Mouse (Mus musculus): ENCODE data around the gene Magi2. TPM values are rescaled to one million over a fixed set of nuclear protein-coding genes. Genes with fewer than 3 reads are reported as not detected.
"Not testable (repeated sequence)": the region's sequence is repeated elsewhere in the genome, so short reads cannot be mapped to it uniquely, and the experiment has no call there.

The Magi2 gene
- polyA plus RNA-seq, 1 experiment from 2014 or later, result 5.0 TPM

DNA sequence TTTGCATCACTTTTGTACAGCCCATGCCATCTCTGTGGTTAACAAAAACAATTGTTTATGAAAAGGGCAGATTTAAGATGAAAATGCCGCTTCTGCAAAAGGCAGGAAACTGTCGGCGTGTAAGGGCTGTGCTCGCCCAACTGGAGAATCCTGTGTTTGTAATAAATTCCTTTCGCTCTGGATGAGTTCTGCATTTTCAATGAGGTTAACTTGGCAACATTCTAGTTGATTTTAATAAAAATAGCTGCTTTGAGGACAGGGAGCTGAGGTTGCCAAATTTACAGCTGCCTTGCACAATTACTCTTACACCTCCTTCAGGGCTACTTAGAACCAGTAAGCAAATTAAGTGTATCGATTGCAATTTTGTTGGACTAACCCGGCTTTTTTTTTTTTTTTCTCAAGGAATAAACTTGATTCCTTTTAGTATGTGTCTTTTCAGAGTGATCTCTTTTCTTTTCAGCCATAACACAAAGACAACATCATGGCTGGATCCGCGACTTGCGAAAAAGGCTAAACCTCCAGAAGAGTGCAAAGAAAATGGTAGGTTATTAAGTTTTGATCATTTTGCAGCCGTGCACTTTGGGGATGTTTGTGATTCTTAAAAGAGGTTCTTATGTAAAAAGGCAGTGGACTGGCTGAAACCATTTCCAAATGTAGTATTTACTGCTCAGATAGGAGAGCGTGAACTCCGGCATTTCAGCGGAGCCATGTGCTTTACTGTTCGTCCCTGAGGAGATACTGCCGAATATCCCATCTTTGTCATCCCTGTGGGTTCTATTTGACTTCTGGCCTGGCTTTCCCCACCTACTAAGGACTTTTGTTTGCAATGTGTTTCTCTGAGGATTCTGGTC, 1001.3 kb downstream of the Magi2 start:
- Histone ChIP-seq H3K4me3 (replicated peaks) (no peak overlapping the region), H3K4me2 (no peak overlapping the region), H3K27ac (no peak overlapping the region), H3K36me3 (no peaks in the 10 kb centered on the region), H3K9ac (no peak overlapping the region), H3K9me3 (no peaks in the 10 kb centered on the region), H3K4me1 (no peaks in the 10 kb centered on the region), H3K27me3 (replicated peaks) (no peaks in the 10 kb centered on the region)
- ATAC-seq (ENCODE audit: insufficient read depth, low FRiP score, low read depth), result no peak
- WGBS, result 75% methylated on average over 16 of the region's 16 CpGs

DNA sequence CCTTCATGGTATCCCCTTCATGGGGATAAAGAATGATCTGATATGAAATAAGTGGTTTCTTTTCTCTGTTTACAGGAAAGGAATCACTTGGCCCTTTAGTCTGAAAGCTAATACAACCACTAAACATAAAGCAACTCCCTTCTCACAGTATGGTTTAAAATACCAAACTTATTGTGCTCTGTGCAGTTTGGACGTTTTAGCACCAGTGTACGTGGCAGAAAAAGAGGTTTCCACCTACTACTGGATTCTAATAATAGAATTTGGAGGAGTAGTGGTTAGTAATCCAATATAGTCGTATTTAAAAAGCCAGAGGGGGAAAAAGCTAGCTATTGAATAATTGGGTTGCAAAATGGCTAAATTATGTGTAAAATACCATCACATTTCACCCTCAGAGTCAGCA, 1005.1 kb downstream of the Magi2 start:
- 70% methylated on average over 3 of the region's 3 CpGs for WGBS
- no peak overlapping the region for H3K4me2 ChIP-seq
- H3K4me3 ChIP-seq (replicated peaks), result no peak overlapping the region
- H3K9me3 ChIP-seq, result no peaks in the 10 kb centered on the region
- H3K36me3 ChIP-seq, result no peaks in the 10 kb centered on the region
- no peaks in the 10 kb centered on the region for H3K27me3 ChIP-seq (replicated peaks)
- no peak overlapping the region for H3K9ac ChIP-seq
- H3K4me1 ChIP-seq, result no peaks in the 10 kb centered on the region
- H3K27ac ChIP-seq, result no peak overlapping the region
- ATAC-seq (ENCODE audit: insufficient read depth, low FRiP score, low read depth), result no peak

DNA sequence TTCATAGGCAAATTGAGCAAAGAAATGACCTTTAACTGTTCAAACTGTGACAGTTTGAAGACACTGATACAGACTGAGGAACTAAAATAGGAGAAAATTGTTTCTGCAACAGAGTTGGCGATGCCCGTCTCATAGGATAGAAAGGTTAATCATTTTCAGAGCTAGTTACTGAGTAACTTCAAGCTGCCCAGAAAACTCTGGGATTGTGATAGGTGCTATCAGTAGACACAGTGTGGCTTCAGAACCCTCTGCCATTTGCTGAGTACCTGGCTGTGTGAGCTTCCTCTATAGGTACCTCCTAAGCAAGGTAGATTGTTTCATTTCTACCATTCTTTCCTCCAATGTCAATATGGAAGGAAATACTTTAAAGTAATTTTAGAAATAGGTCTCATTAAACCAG, 1014.7 kb downstream of the Magi2 start:
- Histone ChIP-seq H3K4me2 (no peak overlapping the region), H3K27me3 (replicated peaks) (no peaks in the 10 kb centered on the region), H3K4me3 (replicated peaks) (no peak overlapping the region), H3K9me3 (no peaks in the 10 kb centered on the region), H3K4me1 (no peaks in the 10 kb centered on the region), H3K27ac (no peak overlapping the region), H3K36me3 (no peaks in the 10 kb centered on the region), H3K9ac (no peak overlapping the region)
- ATAC-seq (ENCODE audit: insufficient read depth, low FRiP score, low read depth), result no peak
- 72% methylated on average over 2 of the region's 2 CpGs for WGBS

DNA sequence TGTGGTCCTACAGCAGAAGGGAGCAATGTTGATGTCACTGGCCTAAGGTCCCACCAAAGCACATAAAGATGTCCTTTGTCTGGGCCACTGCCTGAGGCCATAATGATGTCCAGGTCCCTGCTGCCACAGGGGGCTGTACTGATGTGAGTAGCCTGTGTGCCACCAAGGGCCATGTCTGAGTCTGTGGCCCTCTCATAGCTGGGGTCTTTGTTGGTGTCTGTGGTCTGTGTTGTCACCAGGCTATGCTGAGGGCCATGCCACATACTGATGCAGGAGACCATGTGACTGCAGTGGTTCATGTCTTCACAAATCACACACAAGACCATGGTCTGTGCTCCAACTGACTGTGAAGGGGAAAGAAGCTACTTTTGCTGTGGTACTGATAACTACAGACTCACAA, 1015.7 kb downstream of the Magi2 start:
- no peak overlapping the region for H3K4me2 ChIP-seq
- no peaks in the 10 kb centered on the region for H3K27me3 ChIP-seq (replicated peaks)
- no peaks in the 10 kb centered on the region for H3K9me3 ChIP-seq
- ATAC-seq (ENCODE audit: insufficient read depth, low FRiP score, low read depth), result no peak
- no peaks in the 10 kb centered on the region for H3K4me1 ChIP-seq
- H3K36me3 ChIP-seq, result no peaks in the 10 kb centered on the region
- H3K4me3 ChIP-seq (replicated peaks), result no peak overlapping the region
- no peak overlapping the region for H3K27ac ChIP-seq
- H3K9ac ChIP-seq, result no peak overlapping the region

DNA sequence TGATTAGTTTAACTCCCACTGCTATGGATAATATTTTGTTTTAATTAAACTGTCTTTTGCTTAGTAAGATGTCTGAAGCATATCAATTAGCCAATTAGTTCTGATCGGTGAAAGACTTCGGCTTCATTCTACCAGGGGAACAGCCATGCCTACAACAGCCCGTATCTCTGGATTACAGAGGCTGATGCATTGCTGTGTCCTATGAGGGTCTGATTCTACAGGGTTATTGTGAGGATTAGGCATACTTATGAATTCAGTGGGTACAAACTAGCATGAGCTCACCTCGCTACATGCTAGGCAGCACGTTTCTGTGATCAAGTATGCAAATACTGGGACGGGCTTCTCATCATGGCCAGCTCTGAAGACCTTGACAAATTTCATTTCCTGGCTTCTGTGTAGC, 1022.5 kb downstream of the Magi2 start:
- Histone ChIP-seq H3K27me3 (replicated peaks) (no peaks in the 10 kb centered on the region), H3K36me3 (no peaks in the 10 kb centered on the region), H3K9ac (no peak overlapping the region), H3K27ac (no peak overlapping the region), H3K4me3 (replicated peaks) (no peak overlapping the region), H3K9me3 (no peaks in the 10 kb centered on the region), H3K4me1 (no peaks in the 10 kb centered on the region), H3K4me2 (no peak overlapping the region)
- no peak for ATAC-seq (ENCODE audit: insufficient read depth, low FRiP score, low read depth)
- WGBS, result 83% methylated on average over 6 of the region's 6 CpGs

DNA sequence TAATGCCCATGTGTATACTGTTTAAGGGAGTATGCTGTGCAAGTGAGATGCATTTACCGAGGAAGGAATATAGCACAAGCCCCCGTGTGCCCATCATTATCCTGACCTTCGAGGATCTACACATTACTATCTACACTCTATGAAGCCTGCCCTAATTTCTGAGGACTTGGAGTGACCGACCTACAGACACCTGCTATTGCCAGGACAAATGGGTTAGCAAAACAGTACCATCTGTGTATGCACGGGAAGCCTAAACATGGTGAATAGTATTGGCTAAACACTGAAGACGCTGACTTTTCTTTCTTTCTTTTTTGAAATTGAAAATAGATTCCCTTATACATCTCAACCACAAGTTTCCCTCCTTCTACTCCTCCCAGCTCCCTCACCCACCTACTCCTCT, 1024.7 kb downstream of the Magi2 start:
- 84% methylated on average over 6 of the region's 6 CpGs for WGBS

DNA sequence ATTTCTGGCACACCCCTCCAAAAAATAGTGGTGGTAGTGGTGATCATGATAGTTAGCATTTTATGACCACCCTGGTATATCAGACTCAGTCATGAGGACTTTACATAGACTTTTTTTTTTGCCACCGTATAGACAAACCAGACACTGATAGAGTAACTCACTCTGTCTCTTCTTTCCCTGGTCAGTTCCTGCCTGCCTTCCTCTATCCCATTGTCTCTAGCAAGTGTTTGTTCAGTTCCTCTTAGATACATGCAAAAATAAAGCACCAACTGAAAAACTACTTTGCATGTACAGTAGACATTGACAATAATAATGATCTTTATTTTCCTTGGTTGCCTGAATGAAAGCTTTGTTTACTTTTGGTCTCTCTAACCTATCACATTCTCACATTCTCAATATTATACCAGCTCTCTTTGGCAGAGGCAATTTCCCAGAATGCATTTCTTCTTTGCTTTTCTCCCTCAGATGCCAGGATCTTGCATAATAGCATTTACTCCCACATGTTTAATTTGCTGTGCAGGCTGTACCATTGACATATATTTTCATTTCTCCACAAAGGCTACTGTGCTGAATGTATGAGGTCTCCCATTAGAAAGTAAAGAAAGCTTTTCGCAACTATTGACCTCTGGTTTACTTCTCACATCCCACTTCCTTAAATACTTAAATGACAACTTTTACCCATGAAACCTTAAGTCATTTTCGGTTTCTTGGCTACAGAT, 1029.5 kb downstream of the Magi2 start:
- ATAC-seq (ENCODE audit: insufficient read depth, low FRiP score, low read depth), result no peak
- no peak overlapping the region for H3K4me2 ChIP-seq
- H3K27ac ChIP-seq, result no peak overlapping the region
- H3K4me1 ChIP-seq, result no peaks in the 10 kb centered on the region
- H3K9ac ChIP-seq, result no peak overlapping the region
- no peaks in the 10 kb centered on the region for H3K9me3 ChIP-seq
- WGBS, result 81% methylated on average over 3 of the region's 3 CpGs
- H3K27me3 ChIP-seq (replicated peaks), result no peaks in the 10 kb centered on the region
- no peak overlapping the region for H3K4me3 ChIP-seq (replicated peaks)
- H3K36me3 ChIP-seq, result no peaks in the 10 kb centered on the region

More for the DNA sequence above, 1024.7 kb downstream of the Magi2 start:
- Histone ChIP-seq H3K27me3 (replicated peaks) (no peaks in the 10 kb centered on the region), H3K9ac (no peak overlapping the region), H3K9me3 (no peaks in the 10 kb centered on the region), H3K27ac (no peak overlapping the region), H3K4me3 (replicated peaks) (no peak overlapping the region), H3K36me3 (no peaks in the 10 kb centered on the region), H3K4me2 (no peak overlapping the region), H3K4me1 (no peaks in the 10 kb centered on the region)
- ATAC-seq (ENCODE audit: insufficient read depth, low FRiP score, low read depth), result no peak

DNA sequence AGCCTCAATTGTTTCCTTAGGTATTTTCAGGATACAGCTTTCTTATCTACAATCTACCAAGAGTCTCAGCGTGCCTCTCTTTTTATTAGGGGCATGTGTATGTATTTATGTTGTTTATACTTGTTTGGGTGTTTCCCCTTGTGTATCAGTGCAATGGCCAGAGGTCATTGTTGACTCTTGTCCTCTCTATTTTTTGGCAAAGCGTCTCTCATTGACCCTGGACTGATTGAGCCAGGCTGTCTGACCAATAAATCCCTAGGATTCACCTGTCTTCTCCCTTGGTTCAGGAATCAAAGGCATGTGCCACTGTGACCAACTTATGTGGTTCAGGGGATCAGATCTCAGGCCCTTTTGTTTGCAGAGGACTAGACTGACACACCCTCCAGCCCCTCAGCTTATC, 1030.1 kb downstream of the Magi2 start:
- no peak overlapping the region for H3K27ac ChIP-seq
- H3K9ac ChIP-seq, result no peak overlapping the region
- no peaks in the 10 kb centered on the region for H3K36me3 ChIP-seq
- no peaks in the 10 kb centered on the region for H3K9me3 ChIP-seq
- no peaks in the 10 kb centered on the region for H3K4me1 ChIP-seq
- H3K27me3 ChIP-seq (replicated peaks), result no peaks in the 10 kb centered on the region
- 50% methylated on average over 2 of the region's 2 CpGs for WGBS
- no peak overlapping the region for H3K4me2 ChIP-seq
- no peak overlapping the region for H3K4me3 ChIP-seq (replicated peaks)
- no peak for ATAC-seq (ENCODE audit: insufficient read depth, low FRiP score, low read depth)

DNA sequence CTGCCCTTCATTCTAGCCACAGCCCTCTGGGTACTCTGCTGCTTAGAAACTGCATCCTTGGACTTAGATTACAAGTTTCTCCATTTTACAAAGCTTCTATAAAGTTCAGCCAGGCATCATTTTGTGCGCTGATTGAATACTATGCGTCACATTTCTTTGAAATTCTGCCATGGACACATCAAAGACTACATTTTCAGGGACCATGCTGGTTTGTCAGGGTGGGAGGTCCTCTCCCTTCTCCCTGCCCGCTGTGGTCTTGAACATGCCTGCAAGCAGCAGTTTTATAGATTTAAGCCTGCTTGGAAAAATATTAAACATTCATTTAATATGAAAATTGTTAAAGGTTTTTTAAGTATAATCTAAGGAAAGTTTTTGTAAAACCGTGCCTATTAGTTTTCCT, 1030.6 kb downstream of the Magi2 start:
- Histone ChIP-seq H3K4me3 (replicated peaks) (no peak overlapping the region), H3K27ac (no peak overlapping the region), H3K9me3 (no peaks in the 10 kb centered on the region), H3K36me3 (no peaks in the 10 kb centered on the region), H3K4me1 (no peaks in the 10 kb centered on the region), H3K27me3 (replicated peaks) (no peaks in the 10 kb centered on the region), H3K9ac (no peak overlapping the region), H3K4me2 (no peak overlapping the region)
- 83% methylated on average over 4 of the region's 4 CpGs for WGBS
- ATAC-seq (ENCODE audit: insufficient read depth, low FRiP score, low read depth), result no peak

DNA sequence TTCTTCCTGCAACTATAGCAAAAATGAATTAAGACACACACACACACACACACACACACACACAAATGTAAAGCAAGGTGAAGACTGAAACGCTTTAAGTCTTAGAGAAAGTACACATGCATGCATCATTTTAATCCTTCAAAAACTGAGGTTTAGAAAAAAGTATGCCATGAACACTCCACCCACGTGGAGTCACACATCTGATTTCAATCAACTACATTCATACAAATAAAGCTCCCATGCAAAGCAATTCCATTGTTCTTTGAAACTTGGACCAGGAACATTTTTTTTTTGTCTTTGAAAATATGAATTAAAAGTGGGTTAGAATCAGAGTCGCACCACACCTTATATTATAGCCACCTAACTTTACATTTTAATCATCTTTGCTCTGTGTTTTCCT, 1032.9 kb downstream of the Magi2 start:
- no peak overlapping the region for H3K9ac ChIP-seq
- H3K36me3 ChIP-seq, result no peaks in the 10 kb centered on the region
- H3K9me3 ChIP-seq, result no peaks in the 10 kb centered on the region
- H3K4me3 ChIP-seq (replicated peaks), result no peak overlapping the region
- H3K27me3 ChIP-seq (replicated peaks), result no peaks in the 10 kb centered on the region
- H3K27ac ChIP-seq, result no peak overlapping the region
- H3K4me1 ChIP-seq, result no peaks in the 10 kb centered on the region
- no peak for ATAC-seq (ENCODE audit: insufficient read depth, low FRiP score, low read depth)
- H3K4me2 ChIP-seq, result no peak overlapping the region
- WGBS, result 65% methylated on average over 3 of the region's 3 CpGs

DNA sequence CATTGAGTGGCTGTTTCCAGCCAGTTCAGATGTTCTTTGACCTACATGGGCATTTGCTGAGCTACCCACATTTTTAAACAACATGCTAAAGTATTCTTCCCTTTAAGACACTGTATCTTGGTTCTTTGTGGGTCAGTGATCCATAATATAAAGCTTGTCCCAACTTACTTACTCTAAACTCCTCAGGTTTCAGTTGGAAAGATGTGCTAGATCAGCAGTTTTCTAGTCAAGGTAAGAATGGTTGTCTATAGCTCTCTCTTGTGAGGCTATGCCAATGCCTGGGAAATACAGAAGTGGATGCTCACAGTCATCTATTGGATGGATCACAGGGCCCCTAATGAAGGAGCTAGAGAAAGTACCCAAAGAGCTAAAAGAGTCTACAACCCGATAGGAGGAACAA, 1045.8 kb downstream of the Magi2 start:
- not testable (repeated sequence) for H3K9ac ChIP-seq; ATAC-seq (ENCODE audit: insufficient read depth, low FRiP score, low read depth); H3K27ac ChIP-seq; H3K36me3 ChIP-seq; H3K4me3 ChIP-seq (replicated peaks); H3K4me2 ChIP-seq; H3K9me3 ChIP-seq; H3K4me1 ChIP-seq; H3K27me3 ChIP-seq (replicated peaks)
- WGBS, result 83% methylated on average over 1 of the region's 1 CpGs

DNA sequence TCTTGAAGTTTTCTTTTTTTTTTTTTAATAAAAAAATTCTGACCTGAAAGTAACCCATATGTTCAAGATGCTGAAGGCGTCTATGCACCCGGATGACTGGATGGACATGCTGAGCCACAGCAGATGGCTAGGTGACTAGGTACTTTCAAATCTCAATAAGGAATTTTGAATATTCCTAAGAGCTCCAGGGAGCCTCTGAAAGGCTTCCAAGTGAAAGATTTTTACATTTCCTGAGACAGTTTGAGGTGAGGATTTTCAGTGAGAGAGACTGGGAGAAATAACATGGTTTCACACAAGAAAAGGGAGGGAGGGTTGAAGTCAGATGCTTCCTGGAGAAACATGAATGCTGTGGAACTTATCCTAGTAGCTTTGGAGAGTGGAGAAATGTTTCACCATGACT, 1048.8 kb downstream of the Magi2 start:
- no peaks in the 10 kb centered on the region for H3K9me3 ChIP-seq
- H3K4me3 ChIP-seq (replicated peaks), result no peak overlapping the region
- no peaks in the 10 kb centered on the region for H3K36me3 ChIP-seq
- H3K27ac ChIP-seq, result no peak overlapping the region
- no peaks in the 10 kb centered on the region for H3K4me1 ChIP-seq
- H3K27me3 ChIP-seq (replicated peaks), result no peaks in the 10 kb centered on the region
- ATAC-seq (ENCODE audit: insufficient read depth, low FRiP score, low read depth), result no peak
- WGBS, result 75% methylated on average over 2 of the region's 2 CpGs
- H3K4me2 ChIP-seq, result no peak overlapping the region
- no peak overlapping the region for H3K9ac ChIP-seq
